Mouse (Mus musculus): ENCODE data around the gene Pgam5.

- TF ChIP-seq CTCF (IDR thresholded peaks at IDR 0.05; ENCODE audit: insufficient read depth, low read length) (no peak), POLR2A (IDR thresholded peaks at IDR 0.05; ENCODE audit: borderline replicate concordance, extremely low read depth, low read depth, low read length) (no peak)
Measured at GRCm38 (mm10) chr5:110274147-110274546, 4.4 kb upstream of the Pgam5 start.
